Mouse (Mus musculus): Measurements from ENCODE around the gene Klre1.

The Klre1 gene

DNA sequence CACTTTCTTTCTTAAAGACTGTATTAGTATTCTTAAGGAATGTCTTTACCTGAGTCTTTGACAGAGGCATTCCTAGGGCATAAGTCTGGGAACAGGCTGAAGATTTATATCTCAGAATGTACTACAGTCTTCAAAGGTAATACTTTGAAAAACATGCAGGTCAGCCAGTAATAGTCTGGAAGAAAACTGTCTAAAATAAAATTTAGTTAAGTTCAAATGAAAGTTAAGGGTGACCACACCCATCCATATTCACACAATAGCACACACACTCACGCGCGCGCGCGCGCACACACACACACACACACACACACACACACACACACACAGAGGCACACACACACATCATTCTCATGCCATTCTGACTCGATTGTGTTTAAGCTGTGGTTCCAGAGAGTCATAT, at the start of gene Klre1:
Gene Klre1 (plus strand): TSS at position 301 of the 400 bp plus-strand sequence.
- DNase-seq (ENCODE audit: low read depth, low spot score) = no peak

DNA sequence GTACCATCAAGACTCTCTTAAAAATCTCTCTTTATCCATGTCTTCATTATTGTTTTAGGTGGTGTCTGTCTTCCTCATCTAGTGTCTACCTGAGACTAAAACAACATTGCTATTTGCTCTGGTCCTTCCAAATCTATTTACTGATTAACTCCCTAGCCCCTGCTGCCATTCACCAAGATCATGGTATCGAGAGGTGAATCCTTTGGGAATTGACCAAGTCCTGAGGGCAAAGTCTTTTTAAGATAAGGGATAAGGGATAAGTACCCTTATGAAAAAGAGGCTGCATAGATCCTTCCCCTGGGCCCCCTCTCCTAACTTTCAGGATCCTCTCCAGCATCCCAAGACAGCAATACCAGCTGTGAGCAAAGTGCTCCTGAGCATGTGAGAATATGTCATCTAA, 48.1 kb upstream of the Klre1 start:
- no peak for DNase-seq (ENCODE audit: low read depth, low spot score)

DNA sequence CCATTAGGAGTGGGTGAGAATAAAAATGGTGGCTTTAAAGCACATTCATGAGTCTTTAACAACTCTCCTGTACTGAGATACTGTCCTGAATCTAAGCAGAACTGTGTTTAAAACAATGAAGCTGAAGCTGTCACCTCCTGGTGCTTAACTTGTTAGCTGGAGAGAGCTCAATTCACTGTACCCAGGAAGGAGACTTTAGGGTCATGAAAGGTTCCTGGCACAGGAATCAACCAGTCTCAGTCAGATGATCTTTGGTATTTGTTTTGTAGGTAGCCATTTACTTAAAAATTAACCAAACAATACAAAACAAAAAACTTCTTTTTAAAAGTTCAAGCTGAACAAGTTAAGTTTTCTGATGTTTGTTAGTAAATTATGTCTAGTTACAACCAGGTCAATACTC, 47.4 kb upstream of the Klre1 start:
- DNase-seq (ENCODE audit: low read depth, low spot score) = no peak

DNA sequence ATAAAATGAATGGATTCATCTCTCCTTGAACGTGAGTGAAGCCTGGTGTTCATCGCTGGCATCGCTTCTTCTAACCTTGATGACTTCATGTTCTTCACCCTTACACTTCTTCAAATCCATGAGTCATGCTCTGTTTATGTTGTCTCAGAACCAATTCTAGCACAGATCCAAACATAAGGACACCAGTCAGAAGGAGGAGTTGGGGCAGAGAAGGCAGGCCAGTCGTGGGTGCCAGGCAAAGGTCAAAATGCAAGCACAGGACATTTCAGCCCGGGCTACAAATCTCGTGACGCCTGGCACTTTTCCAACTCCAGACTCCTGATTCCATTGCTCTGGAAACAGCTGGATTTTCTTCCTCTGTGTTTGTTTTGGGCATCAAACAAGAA, 45.2 kb upstream of the Klre1 start:
- peak; percentile 93 for DNase-seq (ENCODE audit: low read depth, low spot score)

DNA sequence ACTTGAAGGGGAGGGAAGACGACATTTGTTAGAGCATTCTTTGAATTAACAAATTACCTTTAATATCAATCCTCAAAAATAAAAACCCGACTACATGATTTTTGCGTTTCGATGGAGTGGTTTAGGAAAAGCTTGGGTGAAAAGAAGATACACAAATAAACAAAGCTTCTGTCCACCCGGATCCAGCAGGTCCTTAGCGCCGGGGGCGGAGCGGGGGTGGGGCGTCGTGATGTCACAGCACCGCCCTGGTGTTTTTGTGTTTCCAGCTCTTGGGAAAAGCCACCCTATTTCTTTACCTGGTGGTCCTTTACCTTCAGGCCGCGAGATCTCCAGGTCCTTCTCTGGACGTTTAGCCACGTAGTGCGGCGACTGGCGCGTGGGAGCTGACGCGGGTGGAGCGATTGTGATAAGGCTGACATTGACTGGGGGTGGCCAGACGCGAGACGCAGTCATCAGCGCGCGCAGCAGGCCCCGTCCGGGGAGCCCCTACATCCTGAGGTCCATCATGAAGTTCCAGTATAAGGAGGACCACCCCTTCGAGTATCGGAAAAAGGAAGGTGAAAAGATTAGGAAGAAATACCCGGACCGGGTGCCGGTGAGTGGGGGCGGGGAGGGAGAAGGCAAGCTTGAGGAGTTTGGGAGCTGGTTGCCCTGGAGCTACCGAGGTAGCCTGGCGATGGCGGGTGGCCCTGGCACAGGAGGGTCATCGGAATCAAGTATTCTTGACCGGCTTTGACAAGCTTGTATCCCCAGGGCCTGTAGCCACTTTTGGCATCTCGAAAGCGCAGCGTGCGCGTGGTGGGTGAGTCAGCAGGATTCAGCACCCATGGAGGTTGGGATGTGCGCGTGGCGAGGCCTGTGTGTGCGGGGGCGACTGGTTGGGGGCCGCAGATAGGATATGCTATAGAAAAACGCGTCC, 44.5 kb upstream of the Klre1 start, which contains the start of gene Gabarapl1:
Gene Gabarapl1 (plus strand): TSS at position 219 of the 919 bp plus-strand sequence.
- DNase-seq (ENCODE audit: low read depth, low spot score) = peak; percentile 88

DNA sequence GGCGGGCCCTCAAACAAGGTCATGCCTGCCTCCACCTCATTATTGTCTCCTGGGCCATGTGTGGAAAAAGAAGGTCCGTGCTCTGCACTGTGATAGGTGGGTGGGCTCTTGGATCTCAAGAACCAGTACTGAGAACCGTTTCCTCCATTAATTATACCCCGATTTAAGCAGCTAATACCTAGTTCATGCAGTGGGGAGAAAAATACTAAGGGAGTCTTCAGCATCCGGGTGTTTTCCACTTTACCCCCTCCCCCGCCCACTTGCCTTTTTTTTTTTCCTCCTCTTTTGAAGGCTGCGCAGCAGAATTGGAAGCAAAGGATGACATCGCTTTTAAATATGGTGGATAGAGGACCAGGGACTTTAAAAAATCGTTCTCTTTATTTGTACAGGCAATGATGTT, 43.6 kb upstream of the Klre1 start:
- peak; percentile 78 for DNase-seq (ENCODE audit: low read depth, low spot score)

DNA sequence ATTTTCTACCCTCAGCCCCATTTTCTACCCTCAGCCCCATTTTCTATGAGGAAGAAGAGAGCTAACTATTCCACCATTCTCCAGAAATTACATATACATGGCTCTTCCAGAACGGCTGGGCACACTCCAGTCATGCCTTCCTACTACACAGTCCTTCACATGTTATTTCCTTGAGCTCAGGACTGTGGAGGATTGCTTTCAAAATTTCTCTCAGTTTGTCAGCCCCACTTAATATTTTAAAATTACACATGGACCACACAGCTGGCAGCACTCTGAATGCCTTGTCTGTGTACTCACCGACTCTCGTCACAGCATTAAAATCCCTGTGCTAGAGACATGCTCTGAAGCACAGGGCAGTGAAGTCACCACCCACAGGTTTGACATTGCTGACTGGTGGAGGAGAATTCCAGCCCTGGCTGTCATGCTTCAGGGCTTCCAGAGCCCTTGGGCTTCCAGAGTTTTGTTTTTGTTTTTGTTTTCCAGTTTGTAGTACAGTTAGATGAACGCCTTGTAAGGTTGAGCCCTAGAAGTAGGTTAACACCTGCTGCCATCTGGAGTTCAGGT, 43.0 kb upstream of the Klre1 start:
- DNase-seq (ENCODE audit: low read depth, low spot score) = peak; percentile 61

DNA sequence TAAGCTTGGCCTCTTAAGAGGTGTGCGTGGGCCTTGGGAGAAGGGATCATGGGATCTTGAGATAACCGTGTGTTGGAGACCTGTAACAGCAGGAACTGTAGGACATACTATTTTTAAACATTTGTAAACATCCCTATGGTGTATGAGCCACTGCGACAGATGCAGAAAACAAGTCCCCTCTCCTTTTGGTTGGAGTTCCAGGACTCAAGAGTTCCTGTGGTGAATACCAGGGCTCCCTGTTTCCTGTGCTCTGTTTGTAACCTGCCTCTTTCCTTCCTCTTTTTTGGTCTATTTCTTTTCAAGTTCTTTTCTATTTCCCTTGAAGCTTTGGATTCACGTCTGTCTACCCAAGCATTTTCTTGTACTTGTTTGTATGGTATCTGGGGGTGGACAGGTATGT, 42.0 kb upstream of the Klre1 start:
- no peak for DNase-seq (ENCODE audit: low read depth, low spot score)

DNA sequence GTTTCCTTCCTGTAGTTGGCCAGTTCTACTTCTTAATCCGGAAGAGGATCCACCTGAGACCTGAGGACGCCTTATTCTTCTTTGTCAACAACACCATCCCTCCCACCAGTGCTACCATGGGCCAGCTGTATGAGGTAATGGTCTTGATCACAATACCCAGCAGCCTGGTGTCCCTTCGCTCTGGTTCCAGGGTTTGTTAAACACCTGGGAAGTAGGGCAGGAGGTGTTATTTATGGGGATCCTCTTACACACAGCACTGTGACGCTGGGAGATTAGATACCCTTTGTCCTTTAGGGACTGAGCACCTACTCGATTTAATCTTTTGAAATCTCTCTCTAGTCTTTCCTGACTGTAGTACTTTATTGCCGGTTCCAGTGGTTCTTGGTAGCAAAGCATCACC, 39.1 kb upstream of the Klre1 start:
- DNase-seq (ENCODE audit: low read depth, low spot score) = no peak

DNA sequence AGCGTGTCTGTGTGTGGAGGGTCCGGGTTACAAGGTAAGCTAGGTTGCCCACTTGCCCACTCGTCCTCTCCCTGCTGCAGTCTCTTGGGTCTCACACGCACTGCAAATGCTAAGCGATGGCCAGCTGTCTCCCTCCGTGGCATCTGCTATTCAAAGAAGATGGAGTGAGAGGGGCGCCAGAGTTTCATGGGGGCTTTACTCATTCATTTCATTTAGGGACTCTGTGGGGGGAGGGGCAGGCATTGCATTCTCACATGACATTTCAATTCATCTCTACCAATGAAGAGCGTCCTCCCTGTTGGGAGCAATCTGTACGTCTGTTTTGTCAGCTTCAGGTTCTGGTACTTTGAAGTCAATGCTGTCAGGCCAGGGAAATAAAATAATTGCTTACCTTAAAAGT, 35.8 kb upstream of the Klre1 start:
- no peak for DNase-seq (ENCODE audit: low read depth, low spot score)

DNA sequence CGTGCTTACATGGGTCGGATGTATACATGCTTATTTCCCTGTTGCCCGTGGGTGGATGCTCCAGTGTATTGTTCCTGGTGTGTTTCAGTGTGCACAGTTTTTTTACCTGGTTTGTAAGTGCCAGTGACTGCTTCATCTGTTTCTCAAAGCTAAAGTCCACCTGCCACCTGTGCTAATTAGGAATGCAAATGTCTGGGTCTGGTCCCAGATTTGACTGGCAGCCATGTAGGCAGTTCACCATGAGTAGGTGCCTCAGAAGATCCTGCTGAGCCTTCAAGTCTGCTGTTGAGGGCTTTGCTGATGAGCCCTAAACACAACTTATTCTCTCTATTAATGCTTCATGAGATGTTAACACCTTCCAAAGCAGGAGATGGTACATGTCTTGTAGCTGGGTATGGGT, 35.2 kb upstream of the Klre1 start:
- no peak for DNase-seq (ENCODE audit: low read depth, low spot score)

DNA sequence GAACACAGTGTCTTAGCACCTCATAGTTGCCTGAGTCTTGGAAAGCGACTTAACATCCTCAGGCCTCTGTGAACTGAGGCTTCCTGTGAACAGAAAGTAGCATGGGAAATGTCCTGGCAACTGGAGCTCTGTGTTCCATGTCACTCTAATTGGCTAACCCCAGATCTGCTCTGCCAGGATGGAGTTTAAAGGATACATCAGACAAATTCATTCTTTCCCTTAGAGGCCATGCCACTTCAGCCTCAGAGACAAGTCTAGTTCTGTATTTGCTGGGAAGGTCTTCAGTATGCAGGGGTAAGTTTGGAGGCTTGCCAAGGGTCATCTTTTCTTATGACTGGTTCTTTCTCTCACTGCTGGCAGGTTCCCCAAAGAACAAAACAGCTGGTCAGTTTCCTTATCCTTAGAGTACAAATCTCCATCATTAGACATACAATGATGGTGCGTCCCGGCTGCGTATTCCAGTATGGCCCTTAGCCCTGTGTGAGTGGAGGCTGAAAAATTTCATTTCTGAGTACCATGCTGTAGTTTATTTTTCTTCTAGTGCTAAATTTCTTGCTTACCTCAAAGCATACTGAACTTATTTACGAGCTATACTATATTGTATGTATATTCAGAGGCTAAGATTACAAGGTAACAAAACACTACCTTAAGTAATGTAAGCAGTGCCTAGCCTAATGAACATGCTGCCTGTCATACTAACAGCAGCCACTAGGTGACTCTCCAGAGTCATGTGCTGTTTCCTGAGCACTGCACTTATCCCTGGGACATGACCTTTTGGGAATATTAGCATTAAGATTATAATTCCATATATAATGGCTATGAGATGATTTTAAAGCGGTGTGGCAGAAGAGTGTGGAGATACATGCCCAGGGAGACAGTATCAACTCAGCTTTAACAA, 33.7 kb upstream of the Klre1 start:
- DNase-seq (ENCODE audit: low read depth, low spot score) = peak; percentile 90

DNA sequence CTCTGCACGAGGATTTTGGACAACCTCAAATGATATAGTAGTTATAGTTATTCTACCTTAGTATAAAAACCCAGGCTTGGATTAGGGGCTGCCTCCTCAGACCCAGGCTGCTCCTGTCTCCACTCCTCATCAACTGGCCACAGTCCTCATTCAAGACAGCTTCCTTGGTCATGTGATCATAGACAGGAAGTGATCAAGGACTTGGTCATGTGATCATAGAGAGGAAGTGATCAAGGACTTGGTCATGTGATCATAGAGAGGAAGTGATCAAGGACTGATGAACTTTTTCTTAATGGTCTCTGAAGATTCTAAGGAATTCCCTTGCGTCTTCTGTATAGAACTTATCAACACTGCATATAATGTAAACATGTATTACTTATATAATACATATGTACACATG, 30.4 kb upstream of the Klre1 start:
- DNase-seq (ENCODE audit: low read depth, low spot score) = no peak

DNA sequence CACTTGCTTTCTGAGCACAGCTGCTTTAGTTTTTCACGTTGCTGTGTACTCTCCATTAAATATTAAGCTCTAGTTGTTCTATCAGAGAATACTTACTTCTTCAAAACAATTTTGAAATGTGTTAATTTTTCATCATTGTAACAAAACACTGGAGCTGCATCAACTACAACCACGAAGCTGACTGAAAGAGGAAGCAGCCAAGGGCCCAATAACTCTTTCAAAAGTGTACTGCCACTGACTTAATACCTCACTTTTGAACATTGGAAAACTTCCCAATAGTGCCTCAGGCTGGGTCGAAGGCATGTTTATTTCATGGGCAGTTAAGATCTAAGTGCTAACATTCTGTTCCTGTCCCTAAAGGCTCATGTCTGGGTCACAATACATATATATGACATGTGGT, 29.7 kb upstream of the Klre1 start:
- no peak for DNase-seq (ENCODE audit: low read depth, low spot score)

DNA sequence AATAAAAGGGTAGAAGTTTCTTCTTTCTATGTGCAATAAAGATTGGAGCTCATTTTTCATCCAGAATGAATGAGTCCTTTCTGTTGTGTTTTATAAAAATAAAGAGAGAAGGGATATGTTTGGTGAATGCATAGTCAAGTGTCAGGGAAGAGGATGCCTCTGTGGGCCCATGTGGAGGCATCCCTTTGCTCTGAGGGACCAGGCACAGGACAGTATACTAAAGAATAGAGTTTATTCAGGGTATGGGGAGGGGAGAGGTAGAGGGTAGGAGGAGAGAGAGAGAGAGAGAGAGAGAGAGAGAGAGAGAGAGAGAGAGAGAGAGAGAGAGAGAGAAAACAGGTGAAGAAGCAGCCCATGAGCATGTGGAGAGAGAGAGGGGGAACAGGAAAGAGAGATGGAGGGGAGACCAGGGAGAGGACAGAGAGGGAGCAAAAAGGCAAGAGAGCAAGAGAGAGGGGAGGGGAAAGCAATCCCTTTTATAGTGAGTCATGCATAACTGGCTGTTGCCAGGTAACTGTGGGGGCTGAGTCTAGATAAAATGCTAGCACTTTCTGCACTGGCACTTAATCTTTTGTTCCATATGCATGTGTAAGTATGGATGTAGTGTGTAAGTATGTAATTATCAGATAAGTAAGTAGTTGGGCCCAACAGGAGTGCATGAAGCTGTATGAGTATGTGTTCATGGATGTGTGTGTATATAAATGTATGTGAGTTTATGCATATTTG, 20.2 kb upstream of the Klre1 start:
- peak; percentile 67 for DNase-seq (ENCODE audit: low read depth, low spot score)

DNA sequence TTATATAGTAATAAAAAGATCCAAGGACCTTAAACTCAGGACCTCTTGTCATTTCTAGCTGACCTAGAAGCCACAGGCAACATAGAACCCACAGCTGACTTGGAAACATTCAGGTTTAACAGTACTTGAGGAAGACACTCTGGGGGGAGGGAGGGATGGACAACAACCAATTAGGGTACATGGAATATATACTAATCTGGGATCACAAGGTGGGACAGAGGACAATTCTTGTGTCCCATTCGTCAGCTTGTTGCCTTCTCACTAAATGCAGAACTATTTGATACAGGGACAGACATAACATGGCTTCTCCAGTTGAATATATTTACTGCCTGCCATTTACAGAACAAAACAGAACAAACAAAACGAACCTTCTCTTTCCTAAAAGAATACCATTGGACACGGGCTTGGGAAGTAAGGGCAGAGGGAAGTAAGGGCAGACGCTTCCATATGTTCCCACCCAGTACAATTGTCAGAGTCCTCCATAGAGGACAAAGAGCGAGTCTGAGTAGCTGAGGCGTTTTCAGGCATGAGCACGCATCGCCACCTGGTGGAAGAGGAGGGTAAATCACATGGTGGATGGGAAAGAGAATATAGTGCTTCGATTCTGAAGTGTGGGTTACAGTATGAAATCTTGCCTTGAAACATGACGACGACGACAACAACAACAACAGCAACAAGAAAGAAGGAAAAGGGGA, 18.6 kb upstream of the Klre1 start:
- peak; percentile 90 for DNase-seq (ENCODE audit: low read depth, low spot score)

DNA sequence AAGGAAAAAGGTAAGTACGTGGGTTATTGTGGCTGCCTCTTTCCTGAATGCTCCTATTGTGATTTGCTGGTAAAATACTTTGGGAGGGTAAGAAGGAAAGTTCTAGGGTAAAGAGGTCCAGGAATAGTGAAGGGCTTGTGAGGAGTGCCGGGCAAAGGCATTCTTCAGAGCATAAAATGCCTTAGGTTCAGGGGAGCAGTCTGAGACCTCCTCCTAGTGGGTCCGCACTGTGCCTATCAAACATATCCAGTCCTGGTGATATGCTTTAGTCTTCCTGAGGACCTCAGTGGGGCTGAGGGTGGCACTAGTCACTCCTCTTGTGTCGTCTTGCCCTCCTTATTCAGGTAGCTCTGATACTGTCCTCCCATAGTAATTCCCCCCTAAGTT, 18.1 kb upstream of the Klre1 start:
- DNase-seq (ENCODE audit: low read depth, low spot score) = no peak

DNA sequence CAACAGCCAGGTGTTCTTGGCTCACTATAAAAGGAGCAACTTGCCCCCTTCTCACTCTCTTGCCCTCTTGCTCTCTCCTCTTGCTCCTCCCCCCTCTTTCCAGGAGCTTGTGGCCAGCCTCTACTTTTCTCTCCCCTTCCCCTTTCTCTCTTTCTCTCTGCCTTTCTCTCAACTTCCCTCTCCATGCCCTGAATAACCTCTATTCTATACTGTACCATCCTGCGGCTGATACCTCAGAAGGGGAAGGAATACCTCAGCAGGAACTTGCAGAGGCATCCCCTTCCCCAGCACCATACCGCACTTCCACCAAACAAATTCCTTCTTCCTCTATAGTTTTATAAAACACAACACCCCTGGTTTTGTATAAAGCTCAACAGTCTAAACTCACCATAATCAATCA, 12.4 kb upstream of the Klre1 start:
- DNase-seq (ENCODE audit: low read depth, low spot score) = no peak

DNA sequence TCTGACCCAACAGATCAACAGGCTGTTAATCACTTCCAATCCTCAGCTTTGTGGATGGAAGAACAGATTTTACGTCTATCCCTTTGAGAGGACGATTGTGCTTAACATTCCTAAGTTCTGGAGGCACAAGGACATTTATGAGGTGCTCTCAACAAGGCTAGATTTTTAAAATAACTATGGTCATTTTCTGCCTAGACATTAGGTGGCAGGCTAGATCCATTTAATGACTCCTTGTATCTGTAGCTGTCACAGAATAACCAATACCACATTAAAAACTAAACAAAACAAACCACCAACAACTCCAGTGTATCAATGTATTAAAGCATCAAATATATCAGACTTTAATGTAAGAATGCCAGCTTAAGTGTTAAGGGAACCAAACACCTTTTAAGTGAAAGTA, 2.4 kb upstream of the Klre1 start:
- peak; percentile 71 for DNase-seq (ENCODE audit: low read depth, low spot score)

DNA sequence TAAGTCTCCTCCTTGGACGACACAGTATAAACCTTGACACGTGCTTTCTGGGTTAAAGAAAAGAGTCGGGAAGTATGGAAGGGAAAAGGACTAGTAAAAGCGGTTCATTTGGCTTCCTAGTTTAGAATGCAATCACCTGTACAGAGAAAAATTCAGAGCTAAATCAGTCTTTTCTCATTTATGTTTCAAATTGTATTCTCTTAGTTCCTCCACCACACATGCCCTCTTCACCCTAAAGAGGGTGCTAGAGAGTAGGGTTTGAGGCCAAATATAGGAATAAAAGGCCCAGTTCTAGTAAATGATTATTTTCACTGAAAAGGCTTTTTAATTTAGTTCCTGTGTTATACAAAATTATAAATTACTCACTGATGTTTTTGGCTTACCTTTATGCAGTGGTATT, 3.6 kb downstream of the Klre1 start:
- peak; percentile 68 for DNase-seq (ENCODE audit: low read depth, low spot score)

DNA sequence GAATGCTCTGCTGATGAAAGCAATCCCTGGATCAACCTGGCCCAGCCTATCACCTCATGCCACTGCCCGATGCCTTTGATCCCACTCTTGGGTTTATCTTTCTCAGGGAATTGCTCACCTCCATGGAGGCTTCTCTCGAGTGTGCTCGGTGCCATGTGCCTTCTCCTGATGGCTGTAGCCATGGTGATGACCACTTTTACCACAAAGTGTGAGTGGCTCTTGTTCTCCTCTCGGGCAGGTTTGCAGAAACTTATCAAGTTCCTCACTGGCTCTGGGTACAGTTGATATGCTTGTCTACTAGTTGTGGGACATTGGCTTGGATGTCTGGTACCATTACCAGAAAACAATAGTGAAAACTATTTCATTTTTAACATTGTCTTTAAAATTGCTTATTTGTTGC, 4.2 kb downstream of the Klre1 start:
- no peak for DNase-seq (ENCODE audit: low read depth, low spot score)
